Mouse (Mus musculus) embryo, embryonic 10 days (tissue): ENCODE measurements around the gene Rev3l.
"Not testable (repeated sequence)": the region's sequence is repeated elsewhere in the genome, so short reads cannot be mapped to it uniquely, and the experiment has no call there.

ENCODE experiments used
- DNase-seq: peaks from one replicate; pipeline ENCODE4 v3.0.0-alpha.2; 2015; ENCODE audit warnings: low spot score

Rev3l gene

GRCm38 (mm10) chr10:39785241-39785640 is 53.3 kb downstream of the Rev3l start:
- DNase-seq, result no peak

GRCm38 (mm10) chr10:39793295-39793694 is 61.4 kb downstream of the Rev3l start:
- no peak for DNase-seq

GRCm38 (mm10) chr10:39811507-39811906 is 79.6 kb downstream of the Rev3l start:
- DNase-seq, result peak; percentile 79

- DNase-seq, result no peak
Observed at GRCm38 (mm10) chr10:39842621-39843020, 110.7 kb downstream of the Rev3l start.

GRCm38 (mm10) chr10:39865509-39865908 is 133.6 kb downstream of the Rev3l start:
- DNase-seq, result no peak

- DNase-seq, result no peak
Observed at GRCm38 (mm10) chr10:39888621-39889020, 156.7 kb downstream of the Rev3l start.

- DNase-seq, result no peak
Observed at GRCm38 (mm10) chr10:39893702-39894697, 162.1 kb downstream of the Rev3l start.

GRCm38 (mm10) chr10:39896503-39896902 is 164.6 kb downstream of the Rev3l start:
- DNase-seq, result no peak

GRCm38 (mm10) chr10:39898874-39899371 is 167.0 kb downstream of the Rev3l start, which contains the start of gene Mfsd4b4:
Gene Mfsd4b4 (minus strand): TSS chr10:39899238.
- peak; percentile 93 for DNase-seq

- no peak for DNase-seq
Observed at GRCm38 (mm10) chr10:39904191-39904590, 172.3 kb downstream of the Rev3l start.

- no peak for DNase-seq
Observed at GRCm38 (mm10) chr10:39906799-39907658, 175.1 kb downstream of the Rev3l start.

- no peak for DNase-seq
Observed at GRCm38 (mm10) chr10:39908768-39909441, 177.0 kb downstream of the Rev3l start.

- DNase-seq, result no peak
Observed at GRCm38 (mm10) chr10:39912616-39913015, 180.7 kb downstream of the Rev3l start.

GRCm38 (mm10) chr10:39924556-39924955 is 192.6 kb downstream of the Rev3l start:
- DNase-seq, result not testable (repeated sequence)
